Mouse (Mus musculus) MEL (cell line): ENCODE data around the gene Adcy10. TPM values are rescaled to one million over a fixed set of nuclear protein-coding genes. Genes with fewer than 3 reads are reported as not detected.

Experiments used
- DNase-seq: peaks from one replicate; pipeline ENCODE4 v3.0.0; 2011; ENCODE audit warnings: low read depth, low spot score
- H3K27ac ChIP-seq: 2 replicates; pipeline ENCODE4 v1.5.1; 2012; ENCODE audit warnings: low read depth, mild to moderate bottlenecking, control low read depth, low read length, moderate library complexity; ENCODE audit not compliant: control insufficient read depth
- H3K27me3 ChIP-seq, 2 experiments: fragments of 150-350 bp in 1 of 2; sonication (generic) in 1 of 2; 2 replicates each; pipeline ENCODE4 v1.6.1; 2012; ENCODE audit warnings: low read length in 2 of 2, mild to moderate bottlenecking in 2 of 2, improper control_type of control experiment in 1 of 2, moderate library complexity in 1 of 2; ENCODE audit not compliant: insufficient read depth in 2 of 2, control insufficient read depth in 1 of 2
- H3K36me3 ChIP-seq, 2 experiments: 2 replicates each; pipeline ENCODE4 v1.6.1; 2012 to 2014; ENCODE audit warnings: low read length in 2 of 2, improper control_type of control experiment in 1 of 2, inconsistent platforms in 1 of 2, mild to moderate bottlenecking in 1 of 2; ENCODE audit not compliant: insufficient read depth in 2 of 2, control insufficient read depth in 1 of 2
- H3K4me1 ChIP-seq, 2 experiments: fragments of 150-350 bp in 1 of 2; sonication (generic) in 1 of 2; 2 replicates each; pipeline ENCODE4 v1.6.1; 2012; ENCODE audit warnings: low read length in 2 of 2, improper control_type of control experiment in 1 of 2, mild to moderate bottlenecking in 1 of 2; ENCODE audit not compliant: insufficient read depth in 2 of 2, control insufficient read depth in 1 of 2
- H3K4me3 ChIP-seq, 2 experiments: fragments of 150-350 bp in 1 of 2; sonication (generic) in 1 of 2; 2 replicates each; pipeline ENCODE4 v1.5.1; 2012; ENCODE audit warnings: low read depth in 2 of 2, low read length in 2 of 2, mild to moderate bottlenecking in 2 of 2, moderate library complexity in 2 of 2, control low read depth in 1 of 2, improper control_type of control experiment in 1 of 2; ENCODE audit not compliant: control insufficient read depth in 1 of 2, insufficient read depth in 1 of 2
- H3K79me2 ChIP-seq: 2 replicates; pipeline ENCODE4 v1.6.1; 2012; ENCODE audit warnings: mild to moderate bottlenecking, low read length, moderate library complexity; ENCODE audit not compliant: control insufficient read depth, poor library complexity, insufficient read depth
- H3K9ac ChIP-seq: 2 replicates; pipeline ENCODE4 v1.6.1; 2012; ENCODE audit warnings: low read depth, mild to moderate bottlenecking, control low read depth, low read length, moderate library complexity; ENCODE audit not compliant: control insufficient read depth, poor library complexity, severe bottlenecking
- H3K9me3 ChIP-seq: fragments of 150-350 bp; sonication (generic); replicated peaks from 2 replicates; pipeline ENCODE4 v1.6.1; 2012; ENCODE audit warnings: mild to moderate bottlenecking, low read length, improper control_type of control experiment, moderate library complexity; ENCODE audit not compliant: insufficient read depth
- CTCF ChIP-seq, 3 experiments: IDR thresholded peaks in 2 of 3; conservative IDR thresholded peaks in 1 of 3; 2 replicates each; pipeline ENCODE4 v1.5.1; 2011 to 2012; ENCODE audit warnings: low read length in 3 of 3, low read depth in 2 of 3, mild to moderate bottlenecking in 2 of 3, improper control_type of control experiment in 1 of 3, inconsistent platforms in 1 of 3, mixed read lengths in 1 of 3, moderate library complexity in 1 of 3; ENCODE audit not compliant: control insufficient read depth in 1 of 3, insufficient read depth in 1 of 3, poor library complexity in 1 of 3, severe bottlenecking in 1 of 3
- ETS1 ChIP-seq: IDR thresholded peaks from 2 replicates; pipeline ENCODE4 v1.6.1; 2012; ENCODE audit warnings: low read depth, mild to moderate bottlenecking, inconsistent platforms, low read length, improper control_type of control experiment, moderate library complexity
- GABPA ChIP-seq: IDR thresholded peaks from 2 replicates; pipeline ENCODE4 v1.6.1; 2012; ENCODE audit warnings: low read depth, mild to moderate bottlenecking, inconsistent platforms, low read length, improper control_type of control experiment, moderate library complexity
- HCFC1 ChIP-seq: IDR thresholded peaks from 2 replicates; pipeline ENCODE4 v1.6.1; 2012; ENCODE audit warnings: low read depth, mild to moderate bottlenecking, inconsistent platforms, low read length, improper control_type of control experiment, moderate library complexity
- KAT2A ChIP-seq: conservative IDR thresholded peaks from 2 replicates; pipeline ENCODE4 v1.6.1; 2012; ENCODE audit warnings: low read depth, low read length, improper control_type of control experiment, inconsistent platforms
- MAZ ChIP-seq: IDR thresholded peaks from 2 replicates; pipeline ENCODE4 v1.6.1; 2012; ENCODE audit warnings: low read depth, mild to moderate bottlenecking, inconsistent platforms, low read length, improper control_type of control experiment
- MEF2A ChIP-seq: IDR thresholded peaks from 2 replicates; pipeline ENCODE4 v1.6.1; 2014; ENCODE audit warnings: low read depth, mild to moderate bottlenecking, inconsistent platforms, low read length, improper control_type of control experiment; ENCODE audit not compliant: poor library complexity, insufficient replicate concordance, severe bottlenecking; ENCODE audit errors: extremely low read depth
- MXI1 ChIP-seq: IDR thresholded peaks from 2 replicates; pipeline ENCODE4 v1.6.1; 2011; ENCODE audit warnings: mild to moderate bottlenecking, low read depth, low read length, improper control_type of control experiment
- NELFE ChIP-seq: IDR thresholded peaks from 2 replicates; pipeline ENCODE4 v1.6.1; 2011; ENCODE audit warnings: low read depth, low read length, improper control_type of control experiment
- POLR2A ChIP-seq, 2 experiments: IDR thresholded peaks; 2 replicates each; pipeline ENCODE4 v1.6.1; 2011 to 2012; ENCODE audit warnings: low read length in 2 of 2, mild to moderate bottlenecking in 2 of 2, control low read depth in 1 of 2, improper control_type of control experiment in 1 of 2, low read depth in 1 of 2, moderate library complexity in 1 of 2; ENCODE audit not compliant: control insufficient read depth in 1 of 2, insufficient read depth in 1 of 2, poor library complexity in 1 of 2
- POLR2AphosphoS5 ChIP-seq: IDR thresholded peaks from 2 replicates; pipeline ENCODE4 v1.6.1; 2012; ENCODE audit warnings: low read depth, borderline replicate concordance, mild to moderate bottlenecking, inconsistent platforms, low read length, moderate library complexity, mixed read lengths
- RAD21 ChIP-seq: IDR thresholded peaks from 2 replicates; pipeline ENCODE4 v1.6.1; 2011; ENCODE audit warnings: mild to moderate bottlenecking, low read depth, low read length, improper control_type of control experiment
- RCOR1 ChIP-seq: IDR thresholded peaks from 2 replicates; pipeline ENCODE4 v1.6.1; 2012; ENCODE audit warnings: low read depth, mild to moderate bottlenecking, inconsistent platforms, low read length, improper control_type of control experiment
- SIN3A ChIP-seq: IDR thresholded peaks from 2 replicates; pipeline ENCODE4 v1.6.1; 2012; ENCODE audit warnings: low read length, improper control_type of control experiment, inconsistent platforms
- UBTF ChIP-seq: IDR thresholded peaks from 2 replicates; pipeline ENCODE4 v1.6.1; 2012; ENCODE audit warnings: low read depth, mild to moderate bottlenecking, inconsistent platforms, low read length, improper control_type of control experiment, moderate library complexity, borderline replicate concordance; ENCODE audit not compliant: insufficient read depth
- ZMIZ1 ChIP-seq: IDR thresholded peaks from 2 replicates; pipeline ENCODE4 v1.6.1; 2012; ENCODE audit warnings: low read depth, mild to moderate bottlenecking, inconsistent platforms, low read length, improper control_type of control experiment, moderate library complexity
- ZNF384 ChIP-seq: IDR thresholded peaks from 2 replicates; pipeline ENCODE4 v1.6.1; 2012; ENCODE audit warnings: low read depth, mild to moderate bottlenecking, inconsistent platforms, low read length, improper control_type of control experiment
- polyA plus RNA-seq, 2 experiments: library from polyadenylated mRNA; stranded (reverse) in 1 of 2; unstranded in 1 of 2; fragments of >175 nt in 1 of 2; fragments of >200 nt in 1 of 2; gene quantifications; 2 replicates each; pipeline versions ENCODE4 v1.2.1 to v1.2.4; 2012; ENCODE audit warnings: low replicate concordance in 2 of 2, low read depth in 1 of 2; ENCODE audit not compliant: insufficient read length in 2 of 2, insufficient read depth in 1 of 2, missing spikeins in 1 of 2
- total RNA-seq: library from RNA; depleted of rRNA; stranded (reverse); fragments of 300-350 nt; gene quantifications from 2 replicates; pipeline ENCODE4 v1.2.3, GENCODE M21; 2012

The Adcy10 gene
- total and polyA plus RNA-seq, 3 experiments: not detected

DNA sequence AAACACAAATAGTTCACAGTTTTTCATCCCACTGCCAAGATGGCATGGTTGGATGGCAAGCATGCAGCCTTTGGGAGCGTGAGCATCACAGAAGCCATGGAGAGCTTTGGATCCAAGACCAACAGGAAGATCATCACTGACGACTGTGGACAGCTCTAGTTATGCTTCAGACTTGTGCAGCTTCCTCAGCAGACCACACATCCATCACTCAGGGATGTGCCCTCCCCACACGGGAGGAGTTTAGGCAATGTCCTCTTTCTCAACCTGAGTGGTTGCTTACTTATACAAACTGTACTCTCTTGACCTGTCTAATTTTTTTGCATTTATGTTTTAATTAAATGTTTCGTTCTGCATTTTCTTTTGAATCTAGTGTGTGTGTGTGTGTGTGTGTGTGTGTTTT lies 4.2 kb downstream of the Adcy10 start:
- Histone ChIP-seq H3K79me2 (no peaks in the 10 kb centered on the region), H3K4me3 (no peak overlapping the region)
- no peak for TF ChIP-seq ZMIZ1
- TF ChIP-seq HCFC1: no peak
- no peak for TF ChIP-seq POLR2AphosphoS5
- no peak for TF ChIP-seq ETS1
- no peak for TF ChIP-seq GABPA
- no peak for TF ChIP-seq NELFE
- TF ChIP-seq MEF2A: no peak
- TF ChIP-seq POLR2A (IDR thresholded peaks at IDR 0.05; ENCODE audit: control insufficient read depth in 1 of 2, insufficient read depth in 1 of 2, low read depth in 1 of 2, low read length in 2 of 2, poor library complexity in 1 of 2): no peak
- no peak for TF ChIP-seq UBTF
- TF ChIP-seq KAT2A: no peak
- no peak for TF ChIP-seq ZNF384
- TF ChIP-seq SIN3A: no peak
- no peak for TF ChIP-seq RCOR1
- TF ChIP-seq CTCF (IDR thresholded peaks at IDR 0.05 in 2 of 3, conservative IDR thresholded peaks at IDR 0.05 in 1 of 3; ENCODE audit: control insufficient read depth in 1 of 3, insufficient read depth in 1 of 3, low read depth in 2 of 3, low read length in 3 of 3, poor library complexity in 1 of 3, severe bottlenecking in 1 of 3): no peak
- no peak for TF ChIP-seq RAD21

GRCm38 (mm10) chr1:165498856-165499255 lies 13.9 kb downstream of the Adcy10 start:
- Histone ChIP-seq H3K9ac (no peak overlapping the region), H3K79me2 (no peaks in the 10 kb centered on the region), H3K27ac (no peak overlapping the region), H3K36me3 (no peaks in the 10 kb centered on the region), H3K27me3 (peaks cover 0 to 1% of the 10 kb centered on the region in 2 experiments; a peak in 2 of 4 replicates), H3K9me3 (no peaks in the 10 kb centered on the region), H3K4me3 (no peak overlapping the region), H3K4me1 (no peaks in the 10 kb centered on the region)
- no peak for DNase-seq
- TF ChIP-seq MAZ: no peak
- TF ChIP-seq MXI1: no peak

More for the DNA sequence above, 4.2 kb downstream of the Adcy10 start:
- Histone ChIP-seq H3K9ac (no peak overlapping the region), H3K27me3 (no peaks in the 10 kb centered on the region), H3K4me1 (no peaks in the 10 kb centered on the region), H3K27ac (no peak overlapping the region), H3K9me3 (no peaks in the 10 kb centered on the region), H3K36me3 (no peaks in the 10 kb centered on the region)
- DNase-seq: no peak
